In genomic region chr8:11999736-12000458, GRCm38 (mm10) we compare ENCODE assay signal across 8 mouse cellular contexts.
A peak's percentile ranks its signal among the peaks of the same experiment; 100 is the strongest.
DNase-seq lines count a peak whose midpoint lies in the region; ATAC-seq and TF ChIP-seq lines count a peak whose summit lies in the region.

No protein-coding gene starts in this region.

- H3K27ac ChIP-seq in kidney, embryonic 14.5 days (ENCODE audit: low read depth, low read length) = no peak overlapping the region
- peak overlapping the region; percentile 58 for H3K27ac ChIP-seq in forebrain, embryonic 15.5 days (replicated peaks)
- H3K27ac ChIP-seq in kidney, postnatal 0 days = no peak overlapping the region
- no peak overlapping the region for H3K27ac ChIP-seq in liver, embryonic 14.5 days

- peaks cover 38% of the 10 kb centered on the region for H3K27me3 ChIP-seq in kidney, embryonic 14.5 days (ENCODE audit: control insufficient read depth, insufficient read depth, low read length)
- H3K27me3 ChIP-seq in forebrain, embryonic 15.5 days = peaks cover 16% of the 10 kb centered on the region
- peaks cover 20% of the 10 kb centered on the region; the same call in 1 of the 2 replicates for H3K27me3 ChIP-seq in kidney, postnatal 0 days (ENCODE audit: insufficient read depth, low read length)
- H3K27me3 ChIP-seq in liver, embryonic 14.5 days (ENCODE audit: control insufficient read depth, insufficient read depth, low read length) = no peaks in the 10 kb centered on the region; the same call in 1 of the 2 replicates

- no peak for TF ChIP-seq POLR2A in brain, embryonic 14.5 days (IDR thresholded peaks at IDR 0.05; ENCODE audit: borderline replicate concordance, extremely low read depth, insufficient read depth, insufficient read length, poor library complexity, severe bottlenecking)

- H3K4me2 ChIP-seq in kidney, embryonic 14.5 days (replicated peaks; ENCODE audit: low read depth, low read length) = no peak overlapping the region
- no peak overlapping the region for H3K4me2 ChIP-seq in forebrain, embryonic 15.5 days (replicated peaks)
- H3K4me2 ChIP-seq in kidney, postnatal 0 days (ENCODE audit: low read length) = no peak overlapping the region
- no peak overlapping the region for H3K4me2 ChIP-seq in liver, embryonic 14.5 days (ENCODE audit: low read depth)

- no peak overlapping the region for H3K4me3 ChIP-seq in kidney, embryonic 14.5 days (ENCODE audit: low read length)
- no peak overlapping the region for H3K4me3 ChIP-seq in forebrain, embryonic 15.5 days
- no peak overlapping the region for H3K4me3 ChIP-seq in kidney, postnatal 0 days (replicated peaks; ENCODE audit: low read depth, low read length)
- H3K4me3 ChIP-seq in liver, embryonic 14.5 days (ENCODE audit: insufficient read depth in 1 of 2, low read depth in 2 of 2, low read length in 2 of 2) = no peak overlapping the region

- TF ChIP-seq EP300 in liver, embryonic 14.5 days (IDR thresholded peaks at IDR 0.05; ENCODE audit: low read depth) = no peak

- 32% methylated on average over 23 of the region's 23 CpGs for WGBS in kidney, embryonic 14.5 days
- 17% methylated on average over 23 of the region's 23 CpGs for WGBS in forebrain, embryonic 15.5 days
- WGBS in kidney, postnatal 0 days = 29% methylated on average over 23 of the region's 23 CpGs
- WGBS in liver, embryonic 14.5 days (ENCODE audit: insufficient replicate concordance) = 28% methylated on average over 23 of the region's 23 CpGs

- peak; percentile 84 for TF ChIP-seq CTCF in brain, embryonic 14.5 days (IDR thresholded peaks at IDR 0.05; ENCODE audit: borderline replicate concordance, extremely low read depth, insufficient read depth, insufficient read length)
- TF ChIP-seq CTCF in kidney, postnatal 0 days (IDR thresholded peaks at IDR 0.05; ENCODE audit: low read depth) = peak; percentile 79
- TF ChIP-seq CTCF in liver, embryonic 14.5 days (IDR thresholded peaks at IDR 0.05; ENCODE audit: low read depth) = peak; percentile 53

- no peak overlapping the region for H3K9ac ChIP-seq in kidney, embryonic 14.5 days (ENCODE audit: low read depth, low read length)
- H3K9ac ChIP-seq in forebrain, embryonic 15.5 days (replicated peaks) = no peak overlapping the region
- no peak overlapping the region for H3K9ac ChIP-seq in kidney, postnatal 0 days (ENCODE audit: low read depth, low read length)
- H3K9ac ChIP-seq in liver, embryonic 14.5 days (replicated peaks) = no peak overlapping the region

- H3K9me3 ChIP-seq in kidney, embryonic 14.5 days (ENCODE audit: control insufficient read depth, low read length) = no peaks in the 10 kb centered on the region
- H3K9me3 ChIP-seq in forebrain, embryonic 15.5 days = no peaks in the 10 kb centered on the region
- H3K9me3 ChIP-seq in kidney, postnatal 0 days (replicated peaks; ENCODE audit: low read length) = no peaks in the 10 kb centered on the region
- H3K9me3 ChIP-seq in liver, embryonic 14.5 days (ENCODE audit: control insufficient read depth, low read length) = no peaks in the 10 kb centered on the region

- DNase-seq in kidney, adult 11 months = peak; percentile 6
- peak; percentile 92 for DNase-seq in brain, embryonic 14.5 days (ENCODE audit: low read depth)
- DNase-seq in kidney, postnatal 0 days (ENCODE audit: low spot score) = peak; percentile 89
- DNase-seq in liver, embryonic 14.5 days (ENCODE audit: low read depth in 3 of 3, low spot score in 3 of 3) = no peak
- peak; percentile 57 for DNase-seq in ovary, postnatal 14 days (ENCODE audit: low spot score)
- DNase-seq in c-Kit-positive CD71-positive TER-119-positive erythroid progenitor cells, embryonic 14.5 days (ENCODE audit: low spot score) = no peak

- H3K4me1 ChIP-seq in kidney, embryonic 14.5 days (ENCODE audit: control insufficient read depth, insufficient read depth, low read length) = no peaks in the 10 kb centered on the region
- peaks cover 48% of the 10 kb centered on the region for H3K4me1 ChIP-seq in forebrain, embryonic 15.5 days
- no peaks in the 10 kb centered on the region for H3K4me1 ChIP-seq in kidney, postnatal 0 days (replicated peaks; ENCODE audit: insufficient read depth, low read length)
- no peaks in the 10 kb centered on the region for H3K4me1 ChIP-seq in liver, embryonic 14.5 days (replicated peaks; ENCODE audit: control insufficient read depth in 2 of 2, insufficient read depth in 2 of 2, low read length in 1 of 2)

- H3K36me3 ChIP-seq in kidney, embryonic 14.5 days (ENCODE audit: control insufficient read depth, insufficient read depth, low read length) = no peaks in the 10 kb centered on the region
- no peaks in the 10 kb centered on the region for H3K36me3 ChIP-seq in forebrain, embryonic 15.5 days
- H3K36me3 ChIP-seq in kidney, postnatal 0 days (ENCODE audit: insufficient read depth, low read length) = no peaks in the 10 kb centered on the region
- H3K36me3 ChIP-seq in liver, embryonic 14.5 days (replicated peaks; ENCODE audit: control insufficient read depth, insufficient read depth, low read depth) = no peaks in the 10 kb centered on the region

- ATAC-seq in kidney, embryonic 14.5 days (ENCODE audit: low FRiP score, low TSS enrichment) = no peak
- peak; percentile 83 for ATAC-seq in forebrain, embryonic 15.5 days (replicated peaks)
- ATAC-seq in kidney, postnatal 0 days (replicated peaks; ENCODE audit: low FRiP score, low read depth) = no peak; the same call in 1 of the 2 replicates
- ATAC-seq in liver, embryonic 14.5 days (ENCODE audit: insufficient read depth) = no peak

Comparison
In these comparisons a context has a peak if more than half of its experiments do, and no peak if none do; other contexts are left out.
1. DNase-seq: peak in kidney, adult 11 months (single experiment), brain, embryonic 14.5 days (single experiment), kidney, postnatal 0 days (single experiment) and ovary, postnatal 14 days (single experiment); none in liver, embryonic 14.5 days (0 of 3) and c-Kit-positive CD71-positive TER-119-positive erythroid progenitor cells, embryonic 14.5 days (single experiment).
2. Peak in every context shown above with its lines, with median percentiles within 50 percentile points of each other: CTCF ChIP-seq.